Mouse (Mus musculus) olfactory bulb, adult 2 months (tissue): Measurements from ENCODE around the gene Dkc1.
"Not testable (repeated sequence)": the region's sequence is repeated elsewhere in the genome, so short reads cannot be mapped to it uniquely, and the experiment has no call there.

Source experiments
- CTCF ChIP-seq: fragments of 200-500 bp; IDR thresholded peaks from 2 replicates; pipeline ENCODE4 v1.5.1; 2012; ENCODE audit warnings: low read depth, mild to moderate bottlenecking, low read length, moderate library complexity; ENCODE audit not compliant: insufficient read depth
- POLR2A ChIP-seq: fragments of 200-500 bp; IDR thresholded peaks from 2 replicates; pipeline ENCODE4 v1.6.1; 2012; ENCODE audit warnings: mild to moderate bottlenecking, low read depth, low read length, moderate library complexity; ENCODE audit not compliant: insufficient read depth

GRCm38 (mm10) chrX:75143124-75143555, 47.5 kb downstream of the Dkc1 start:
- not testable (repeated sequence) for TF ChIP-seq CTCF, POLR2A
